Mouse (Mus musculus) CH12.LX (cell line): Measurements from ENCODE around the gene Plod1.

Experiments
- CTCF ChIP-seq, 2 experiments: IDR thresholded peaks in 1 of 2; conservative IDR thresholded peaks in 1 of 2; 2 replicates each; pipeline ENCODE4 v1.5.1; 2011 to 2012; ENCODE audit warnings: low read depth in 2 of 2, low read length in 2 of 2, improper control_type of control experiment in 1 of 2, inconsistent platforms in 1 of 2, mild to moderate bottlenecking in 1 of 2, moderate library complexity in 1 of 2
- RCOR1 ChIP-seq: conservative IDR thresholded peaks from 2 replicates; pipeline ENCODE4 v1.6.1; 2012; ENCODE audit warnings: low read depth, mild to moderate bottlenecking, inconsistent platforms, low read length, improper control_type of control experiment
- SMC3 ChIP-seq: IDR thresholded peaks from 2 replicates; pipeline ENCODE4 v1.6.1; 2011; ENCODE audit warnings: low read depth, low read length, improper control_type of control experiment

DNA sequence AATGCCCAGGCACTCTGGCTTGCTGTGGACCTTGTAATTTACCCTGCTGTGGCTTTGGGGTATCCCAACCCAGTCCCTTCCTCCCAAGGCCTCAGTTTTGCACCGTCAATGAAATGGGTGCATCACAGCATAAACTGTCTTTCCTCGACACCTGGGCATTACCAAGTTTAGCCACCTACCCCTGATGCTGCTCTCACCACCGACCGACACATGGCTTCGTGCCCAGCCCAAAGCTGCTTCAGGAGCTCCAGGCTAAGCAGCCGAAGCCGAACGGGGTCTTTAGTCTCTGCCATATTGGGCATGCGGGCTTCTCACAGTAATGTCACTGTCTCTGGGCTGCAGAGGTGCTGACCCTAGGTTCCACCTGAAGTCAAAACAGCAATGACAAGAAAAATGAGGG, 70.5 kb downstream of the Plod1 start:
- no peak for TF ChIP-seq SMC3
- TF ChIP-seq CTCF (conservative IDR thresholded peaks at IDR 0.05 in 1 of 2, IDR thresholded peaks at IDR 0.05 in 1 of 2; ENCODE audit: low read depth in 2 of 2, low read length in 2 of 2): no peak
- TF ChIP-seq RCOR1: no peak
